Mouse (Mus musculus) urinary bladder, postnatal 0 days (tissue): ENCODE results near the gene Tns1. TPM values are rescaled to one million over a fixed set of nuclear protein-coding genes. Genes with fewer than 3 reads are reported as not detected.

Experiments used
- polyA plus RNA-seq: library from polyadenylated mRNA; unstranded; fragments of >200 nt; fragmentation: Nextera tagmentation; extraction: Ambion mirVana; gene quantifications from 2 replicates; pipeline ENCODE4 v1.2.1, GENCODE M21; 2015

The Tns1 gene
- polyA plus RNA-seq, result 279 and 343 TPM in 2 replicates

DNA sequence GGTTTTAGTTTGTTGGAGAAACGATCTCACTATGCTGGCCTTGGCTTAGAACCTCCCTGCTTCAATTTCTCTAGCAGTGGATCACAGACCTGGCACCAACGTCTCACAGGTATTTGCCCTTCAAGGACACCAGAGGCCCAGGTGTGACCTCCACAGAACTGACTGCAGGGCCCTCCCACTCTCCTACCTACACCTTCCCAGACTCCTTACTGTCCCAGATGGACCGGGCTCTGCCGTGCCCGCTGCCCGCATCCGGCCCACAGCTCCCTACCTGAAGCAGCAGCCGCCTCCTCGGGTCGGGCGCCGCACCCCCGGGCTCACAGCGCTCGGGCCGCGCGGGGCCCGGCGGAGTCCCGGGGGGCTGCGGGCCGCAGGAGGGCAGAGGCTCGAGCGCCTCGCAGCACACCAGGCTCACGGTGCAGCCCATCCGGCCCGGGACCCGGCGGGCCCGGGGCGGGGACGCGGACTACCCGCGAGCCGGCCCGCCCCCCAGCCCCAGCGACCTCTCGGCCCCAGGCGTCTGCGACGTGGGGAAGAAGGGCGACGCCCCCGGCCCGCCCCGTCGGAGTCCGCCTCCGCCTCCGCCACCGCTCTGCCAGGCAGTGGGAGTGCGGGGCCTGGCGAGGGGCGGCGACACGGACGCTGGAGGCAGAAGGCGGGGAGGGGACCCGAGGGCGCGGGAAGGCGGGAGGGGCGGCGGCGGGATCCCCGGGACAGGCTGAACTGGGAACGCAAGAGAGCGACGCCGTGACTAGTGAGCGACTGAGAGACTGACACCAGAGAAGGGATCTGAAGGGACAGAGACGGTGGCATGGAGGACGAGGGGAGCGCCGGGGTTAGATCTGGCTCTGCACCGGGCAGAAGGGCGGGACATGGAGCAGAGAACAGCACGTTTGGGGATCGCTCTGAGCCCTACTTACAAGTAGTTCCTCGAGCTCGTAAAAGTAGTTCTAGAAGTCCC, at the start of gene Tns1:
Tns1 (minus strand) TSS at position 429 of the 961 bp plus-strand sequence.

DNA sequence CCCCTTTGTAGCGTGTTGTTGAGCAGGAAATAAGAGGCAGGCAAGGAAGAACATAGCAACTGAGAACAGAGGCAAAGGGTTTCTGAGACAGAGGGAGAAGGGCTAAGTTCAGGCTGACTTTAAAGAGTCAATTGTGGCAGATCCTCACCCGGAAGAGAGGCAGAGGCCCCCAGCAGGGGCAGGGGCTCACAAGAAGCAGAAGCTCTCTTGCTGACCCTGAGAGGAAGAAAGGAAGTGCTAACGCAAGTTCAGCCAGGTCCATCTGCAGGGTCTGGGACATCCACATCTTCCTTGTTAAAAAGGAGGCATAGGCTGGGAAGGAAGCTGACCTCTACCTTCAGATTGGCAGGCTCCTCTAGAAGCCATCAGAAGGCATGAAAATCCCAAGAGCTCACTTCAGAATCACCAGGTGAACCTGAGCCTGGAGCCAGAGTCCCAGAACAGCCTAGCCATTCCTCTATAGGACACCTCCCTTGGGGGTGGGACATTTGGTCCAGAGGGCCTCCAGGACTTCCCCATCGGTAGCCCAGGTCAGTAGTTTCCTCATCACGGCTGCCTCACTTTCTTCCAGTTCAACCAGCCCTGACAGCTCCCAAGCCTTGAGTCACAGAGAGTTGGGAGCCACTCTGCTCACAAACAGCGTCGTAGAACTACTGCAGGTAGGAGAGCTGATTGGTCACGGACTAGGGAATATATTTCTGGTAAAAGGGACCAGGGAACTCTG, 29.4 kb upstream of the Tns1 start, which contains the start of gene Cxcr2:
Cxcr2 (plus strand) TSS at position 529 of the 724 bp plus-strand sequence.

DNA sequence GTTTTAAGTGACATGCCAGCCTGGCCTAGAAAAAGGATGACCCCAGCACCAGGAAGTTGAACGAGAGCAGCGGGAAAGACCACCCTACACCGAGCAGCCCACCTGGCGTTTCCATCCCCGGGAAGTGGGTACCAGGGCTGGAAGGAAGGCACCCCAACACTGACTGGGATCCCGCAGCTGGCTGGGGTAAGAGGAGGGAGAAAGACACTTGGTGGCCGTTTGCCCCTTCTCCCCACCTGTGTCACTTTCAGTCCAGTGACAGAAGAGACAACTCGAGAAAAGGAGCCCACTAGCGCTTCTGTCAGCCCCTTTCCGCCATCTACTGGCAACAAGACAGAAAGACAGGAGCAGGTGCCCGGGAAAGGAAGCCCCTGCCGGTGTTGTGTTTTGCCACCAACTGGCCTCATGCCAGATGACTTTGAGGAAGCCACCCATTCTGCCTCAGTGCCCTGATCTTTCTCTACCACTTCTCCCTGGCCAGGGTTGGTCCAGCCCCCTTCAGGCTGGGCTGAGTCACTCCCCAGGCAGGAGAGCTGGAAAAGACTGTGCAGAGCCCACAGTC, 823 bp upstream of the Tns1 start, which contains the start of gene Rufy4:
Rufy4 (plus strand) TSS at position 551 of the 562 bp plus-strand sequence.

Other genes with a start within 250 kb of the Tns1 start
- 0.15 TPM in 1 of 2 replicates, not detected in the other for gene Rufy4, start 1.1 kb upstream of the Tns1 start, polyA plus RNA-seq
- 0.05 and 2.8 TPM in 2 replicates for gene Cxcr2, start 29.5 kb upstream of the Tns1 start, polyA plus RNA-seq
- gene Cxcr1, start 70.2 kb upstream of the Tns1 start, polyA plus RNA-seq, result not detected in 2 replicates
- 632 and 686 TPM in 2 replicates for gene Arpc2, start 111.6 kb upstream of the Tns1 start, polyA plus RNA-seq
- 1.4 and 2.3 TPM in 2 replicates for gene Gpbar1, start 154.1 kb upstream of the Tns1 start, polyA plus RNA-seq
- 160 and 178 TPM in 2 replicates for gene Aamp, start 160.3 kb upstream of the Tns1 start, polyA plus RNA-seq
- gene Pnkd, start 160.5 kb upstream of the Tns1 start, polyA plus RNA-seq, result 80.3 and 85.3 TPM in 2 replicates
- 98.5 and 105 TPM in 2 replicates for gene Tmbim1, start 181.2 kb upstream of the Tns1 start, polyA plus RNA-seq
- gene Catip, start 237.7 kb upstream of the Tns1 start, polyA plus RNA-seq, result 0.88 and 1.0 TPM in 2 replicates